Mouse (Mus musculus) leukemia stem cell, adult 10-12 weeks (primary cell): ENCODE measurements around the gene Adgrg6. TPM values are rescaled to one million over a fixed set of nuclear protein-coding genes. Genes with fewer than 3 reads are reported as not detected.

Experiments used
- polyA plus RNA-seq: library from polyadenylated mRNA; stranded (reverse); fragments of >175 nt; gene quantifications from 2 replicates; pipeline ENCODE4 v1.2.3, GENCODE M21; 2012; ENCODE audit warnings: low replicate concordance

Gene Adgrg6
- polyA plus RNA-seq = 0.18 and 0.34 TPM in 2 replicates

GRCm38 (mm10) chr10:14544941-14545717, at the start of gene Adgrg6:
Gene Adgrg6 (minus strand): TSS chr10:14545659.

Other genes starting within 250 kb of the Adgrg6 start
- 3.3 and 8.2 TPM in 2 replicates for gene Vta1, start 159.9 kb upstream of the Adgrg6 start, polyA plus RNA-seq
- gene Nmbr, start 159.9 kb upstream of the Adgrg6 start, polyA plus RNA-seq = not detected in 2 replicates
- not detected in 2 replicates for gene Gje1, start 172.6 kb upstream of the Adgrg6 start, polyA plus RNA-seq